Mouse (Mus musculus) v-Abl transformed pro-B cells (cell line): ENCODE measurements around the gene Ift20.

Experiments used
- in situ Hi-C, 2 experiments: fragments of 400-800 bp; cut with MboI; formaldehyde crosslinking; loops; one replicate each; pipeline ENCODE4 v1.15.1; 2025; ENCODE audit not compliant: unreplicated experiment in 2 of 2

Gene Ift20

GRCm38 (mm10) chr11:78536080-78536689 is at the start of gene Ift20, which contains the start of gene Tnfaip1:
Gene Ift20 (plus strand): TSS chr11:78536361.
Gene Tnfaip1 (minus strand): TSS chr11:78536332.
- in situ Hi-C loops: no loop called here

- in situ Hi-C loops: loop anchor here (10.0 to 25.0 kb wide), 3 partner anchors 337 to 467 kb away; partner anchors contain the start of gene Lyrm9 (in 2 of the 2)
These were observed 48.0 kb upstream of the Ift20 start for GRCm38 (mm10) chr11:78488168-78488567.

GRCm38 (mm10) chr11:78490781-78491241 is 45.4 kb upstream of the Ift20 start:
- in situ Hi-C loops: loop anchor here in 1 of 2 experiments (25.0 kb wide), 1 partner anchor 346 kb away; the partner anchor contains the start of gene Lyrm9

GRCm38 (mm10) chr11:78495904-78496303 is 40.3 kb upstream of the Ift20 start:
- in situ Hi-C loops: loop anchor here in 1 of 2 experiments (25.0 kb wide), 1 partner anchor 341 kb away; the partner anchor contains the start of gene Lyrm9

GRCm38 (mm10) chr11:78497071-78497541 is 39.1 kb upstream of the Ift20 start:
- in situ Hi-C loops: loop anchor here in 1 of 2 experiments (25.0 kb wide), 1 partner anchor 340 kb away; the partner anchor contains the start of gene Lyrm9

- in situ Hi-C loops: loop anchor here in 1 of 2 experiments (25.0 kb wide), 1 partner anchor 339 kb away; the partner anchor contains the start of gene Lyrm9
These were observed 38.3 kb upstream of the Ift20 start, which contains the start of gene Sarm1 for GRCm38 (mm10) chr11:78497544-78498522. Gene Sarm1 (minus strand): TSS chr11:78497754.

GRCm38 (mm10) chr11:78499004-78499403 is 37.2 kb upstream of the Ift20 start, which contains the start of gene Vtn:
Gene Vtn (plus strand): TSS chr11:78499091.
- in situ Hi-C loops: loop anchor here in 1 of 2 experiments (25.0 kb wide), 1 partner anchor 338 kb away; the partner anchor contains the start of gene Lyrm9

- in situ Hi-C loops: loop anchor here in 1 of 2 experiments (25.0 kb wide), 1 partner anchor 338 kb away; the partner anchor contains the start of gene Lyrm9
These were observed 36.6 kb upstream of the Ift20 start for GRCm38 (mm10) chr11:78499543-78499942.

- in situ Hi-C loops: no loop called here
These were observed 35.4 kb upstream of the Ift20 start for GRCm38 (mm10) chr11:78500623-78501202.

GRCm38 (mm10) chr11:78501529-78501928 is 34.6 kb upstream of the Ift20 start:
- in situ Hi-C loops: no loop called here

- in situ Hi-C loops: no loop called here
These were observed 33.1 kb upstream of the Ift20 start, which contains the start of gene Sebox for GRCm38 (mm10) chr11:78502909-78503650. Gene Sebox (plus strand): TSS chr11:78503447.

GRCm38 (mm10) chr11:78505430-78505829 is 30.7 kb upstream of the Ift20 start:
- in situ Hi-C loops: no loop called here

- in situ Hi-C loops: no loop called here
These were observed 27.0 kb upstream of the Ift20 start for GRCm38 (mm10) chr11:78509148-78509547.

- in situ Hi-C loops: no loop called here
These were observed 23.9 kb upstream of the Ift20 start, which contains the start of the genes Tmem199 and Poldip2 for GRCm38 (mm10) chr11:78512025-78512957. Gene Tmem199 (minus strand): TSS chr11:78512172. Gene Poldip2 (plus strand): TSS chr11:78512193.

GRCm38 (mm10) chr11:78513106-78513790 is 22.9 kb upstream of the Ift20 start:
- in situ Hi-C loops: no loop called here

- in situ Hi-C loops: no loop called here
These were observed 20.4 kb upstream of the Ift20 start for GRCm38 (mm10) chr11:78515549-78516325.

- in situ Hi-C loops: no loop called here
These were observed 17.2 kb upstream of the Ift20 start for GRCm38 (mm10) chr11:78518931-78519330.
